Mouse (Mus musculus): ENCODE measurements around the gene S100a8. TPM values are rescaled to one million over a fixed set of nuclear protein-coding genes. Genes with fewer than 3 reads are reported as not detected.

Gene S100a8
- 8.2 and 19.4 TPM in 2 replicates for polyA plus RNA-seq (2016; fragmentation: Nextera tagmentation; extraction: Ambion mirVana)

DNA sequence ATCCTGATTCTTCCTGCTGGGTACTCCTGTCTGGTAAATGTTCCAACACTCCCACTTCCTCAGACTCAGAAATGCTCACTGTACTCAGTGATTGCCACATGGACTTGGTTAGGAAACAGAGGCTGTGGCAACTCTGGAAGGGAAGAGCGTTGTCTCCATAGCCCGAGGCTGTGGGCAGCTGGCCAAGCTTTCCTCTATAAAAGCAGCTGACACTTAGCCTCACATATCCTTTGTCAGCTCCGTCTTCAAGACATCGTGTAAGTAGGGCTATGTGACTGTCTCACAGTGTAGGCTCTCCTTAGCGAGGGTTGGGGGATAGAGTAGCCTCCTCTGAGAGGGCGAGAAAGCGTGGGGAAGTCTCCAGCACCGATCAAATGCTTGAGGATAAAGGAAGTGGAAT lies at the start of gene S100a8:
TSS of gene S100a8 (plus strand) at position 133 of the 400 bp plus-strand sequence.
- H3K36me3 ChIP-seq = no peaks in the 10 kb centered on the region
- no peak for ATAC-seq (ENCODE audit: low FRiP score)
- H3K4me2 ChIP-seq (replicated peaks) = no peak within 1 kb of the TSS
- H3K27ac ChIP-seq = no peak within 1 kb of the TSS
- no peak within 1 kb of the TSS for H3K4me3 ChIP-seq
- 74% methylated on average over 8 of the region's 8 CpGs for WGBS
- no peaks in the 10 kb centered on the region for H3K9me3 ChIP-seq (replicated peaks)
- H3K27me3 ChIP-seq = no peaks in the 10 kb centered on the region
- H3K9ac ChIP-seq = no peak within 1 kb of the TSS
- H3K4me1 ChIP-seq = no peaks in the 10 kb centered on the region

GRCm38 (mm10) chr3:90621552-90621951 lies 47.2 kb upstream of the S100a8 start:
- 60% methylated on average over 7 of the region's 7 CpGs for WGBS
- no peak for ATAC-seq (ENCODE audit: low FRiP score)
- H3K36me3 ChIP-seq = no peaks in the 10 kb centered on the region

GRCm38 (mm10) chr3:90623435-90624071 lies 45.2 kb upstream of the S100a8 start:
- Histone ChIP-seq H3K4me3 (no peak overlapping the region), H3K4me1 (peaks cover 11% of the 10 kb centered on the region), H3K27me3 (no peaks in the 10 kb centered on the region), H3K9me3 (replicated peaks) (no peaks in the 10 kb centered on the region), H3K4me2 (replicated peaks) (no peak overlapping the region), H3K27ac (peak overlapping the region; percentile 5; the same call in 1 of the 2 replicates), H3K9ac (no peak overlapping the region), H3K36me3 (no peaks in the 10 kb centered on the region)
- ATAC-seq (ENCODE audit: low FRiP score) = peak; percentile 65
- WGBS = 5% methylated on average over 2 of the region's 2 CpGs

More at GRCm38 (mm10) chr3:90621552-90621951, 47.2 kb upstream of the S100a8 start:
- Histone ChIP-seq H3K4me2 (replicated peaks) (no peak overlapping the region), H3K4me3 (no peak overlapping the region), H3K27ac (no peak overlapping the region), H3K4me1 (peaks cover 11% of the 10 kb centered on the region), H3K9me3 (replicated peaks) (no peaks in the 10 kb centered on the region), H3K9ac (no peak overlapping the region), H3K27me3 (no peaks in the 10 kb centered on the region)

DNA sequence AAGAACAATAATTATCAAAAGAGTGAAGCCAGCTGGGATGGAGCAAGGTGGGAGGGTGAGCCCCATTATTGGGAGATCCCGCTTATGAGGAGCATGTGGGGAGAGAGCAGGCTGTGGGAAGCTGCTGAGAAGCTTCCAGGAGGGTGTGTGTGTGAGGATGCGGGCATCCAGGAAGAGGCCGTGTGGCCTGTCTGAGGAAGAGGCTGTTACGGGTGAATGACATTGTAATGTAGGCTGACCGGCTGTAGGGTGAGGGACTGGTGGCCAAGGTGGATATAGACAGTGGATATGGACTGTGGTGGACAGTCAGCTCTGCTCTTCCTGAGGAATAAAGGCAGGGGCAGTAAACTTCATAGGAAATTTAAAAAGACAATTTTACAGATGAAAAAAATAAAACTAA lies 43.3 kb upstream of the S100a8 start:
- H3K4me3 ChIP-seq = no peak overlapping the region
- peaks cover 11% of the 10 kb centered on the region for H3K4me1 ChIP-seq
- no peaks in the 10 kb centered on the region for H3K9me3 ChIP-seq (replicated peaks)
- no peak for ATAC-seq (ENCODE audit: low FRiP score)
- no peaks in the 10 kb centered on the region for H3K27me3 ChIP-seq
- 71% methylated on average over 5 of the region's 5 CpGs for WGBS
- no peak overlapping the region for H3K4me2 ChIP-seq (replicated peaks)
- no peak overlapping the region for H3K9ac ChIP-seq
- no peak overlapping the region for H3K27ac ChIP-seq
- no peaks in the 10 kb centered on the region for H3K36me3 ChIP-seq

DNA sequence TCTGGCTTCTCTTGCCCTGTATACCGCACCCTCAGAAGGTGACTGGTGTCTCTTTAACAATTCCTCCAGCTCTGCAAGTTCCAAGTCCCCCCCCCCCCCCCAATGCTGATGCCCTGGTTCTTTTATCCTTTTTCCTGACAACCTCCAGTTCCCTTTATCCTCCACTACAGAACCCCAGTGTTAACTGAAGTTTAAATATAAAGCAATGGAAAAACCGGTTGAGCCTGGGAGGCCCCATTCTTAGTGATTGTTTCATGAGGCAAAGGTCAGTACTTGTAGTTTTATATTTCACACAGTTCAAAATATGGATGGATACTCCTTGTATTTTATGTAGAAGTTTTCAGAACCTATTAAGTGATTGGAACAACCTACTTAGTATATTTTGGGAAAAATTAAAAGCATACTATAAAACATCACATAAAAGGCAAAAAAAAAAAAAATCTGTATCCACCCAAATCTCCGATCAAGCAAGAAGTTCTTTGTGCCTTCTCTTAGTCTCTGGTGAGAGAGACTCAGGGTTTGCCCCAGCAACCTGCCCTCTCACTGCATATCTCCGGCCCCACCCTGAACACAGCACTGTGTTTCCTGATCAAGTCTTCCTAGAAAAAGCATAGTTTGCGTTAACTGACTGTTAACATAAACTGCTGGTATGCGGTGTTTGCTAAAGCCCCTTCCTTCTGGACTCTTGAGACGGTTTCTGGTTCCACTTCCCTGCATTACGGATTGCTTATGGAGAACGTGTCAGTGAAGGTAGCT lies 42.3 kb upstream of the S100a8 start:
- H3K27ac ChIP-seq = no peak overlapping the region
- H3K9ac ChIP-seq = no peak overlapping the region
- H3K4me2 ChIP-seq (replicated peaks) = no peak overlapping the region
- WGBS = 78% methylated on average over 9 of the region's 9 CpGs
- no peak overlapping the region for H3K4me3 ChIP-seq
- no peaks in the 10 kb centered on the region for H3K9me3 ChIP-seq (replicated peaks)
- peaks cover 11% of the 10 kb centered on the region for H3K4me1 ChIP-seq
- ATAC-seq (ENCODE audit: low FRiP score) = no peak
- no peaks in the 10 kb centered on the region for H3K36me3 ChIP-seq
- H3K27me3 ChIP-seq = no peaks in the 10 kb centered on the region

DNA sequence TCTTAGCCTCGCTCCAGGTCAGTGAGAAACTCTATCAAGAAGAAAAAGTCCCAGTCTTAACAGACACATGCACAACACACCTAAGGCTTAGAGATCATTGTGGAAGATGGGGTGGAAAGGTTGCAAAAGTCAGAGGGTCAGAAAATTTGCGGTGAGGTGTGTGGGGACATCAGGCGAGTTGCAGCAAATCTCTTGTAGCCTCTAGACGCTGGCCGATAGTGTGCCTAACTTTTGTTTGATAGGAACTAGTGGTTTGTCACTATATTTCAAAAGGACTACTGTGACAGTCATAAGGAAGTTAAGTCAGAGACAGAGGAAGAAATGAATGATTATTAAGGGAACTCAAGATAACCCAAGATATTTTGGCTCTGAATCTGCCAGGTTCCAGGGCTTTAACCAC lies 41.4 kb upstream of the S100a8 start:
- H3K27ac ChIP-seq = no peak overlapping the region
- no peak for ATAC-seq (ENCODE audit: low FRiP score)
- H3K9me3 ChIP-seq (replicated peaks) = no peaks in the 10 kb centered on the region
- no peak overlapping the region for H3K4me3 ChIP-seq
- H3K4me1 ChIP-seq = peaks cover 11% of the 10 kb centered on the region
- no peaks in the 10 kb centered on the region for H3K27me3 ChIP-seq
- H3K9ac ChIP-seq = no peak overlapping the region
- H3K36me3 ChIP-seq = no peaks in the 10 kb centered on the region
- H3K4me2 ChIP-seq (replicated peaks) = no peak overlapping the region
- 91% methylated on average over 5 of the region's 5 CpGs for WGBS

DNA sequence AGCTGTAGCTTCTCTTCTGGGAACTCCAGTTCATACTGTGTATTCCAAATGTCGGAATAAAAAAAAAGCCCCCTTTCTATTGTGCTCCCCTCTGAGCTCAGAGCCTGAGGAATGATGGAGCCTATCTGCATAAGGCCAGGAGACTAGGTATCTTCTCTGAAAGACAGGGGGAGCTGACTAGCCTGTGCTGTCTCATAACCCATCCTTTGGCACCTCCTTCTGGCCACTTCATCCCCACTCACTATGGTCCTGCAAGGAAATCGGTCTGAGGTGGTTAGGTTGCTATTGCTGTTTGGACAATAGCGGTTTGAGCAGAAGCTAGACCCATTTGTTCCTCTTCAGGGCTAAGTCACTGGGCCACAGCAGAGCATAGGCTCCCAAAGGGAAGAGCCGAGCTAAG lies 41.0 kb upstream of the S100a8 start:
- H3K9me3 ChIP-seq (replicated peaks) = no peaks in the 10 kb centered on the region
- no peaks in the 10 kb centered on the region for H3K27me3 ChIP-seq
- 67% methylated on average over 4 of the region's 4 CpGs for WGBS
- H3K4me1 ChIP-seq = peaks cover 11% of the 10 kb centered on the region
- ATAC-seq (ENCODE audit: low FRiP score) = no peak
- H3K4me3 ChIP-seq = no peak overlapping the region
- H3K36me3 ChIP-seq = no peaks in the 10 kb centered on the region
- H3K4me2 ChIP-seq (replicated peaks) = no peak overlapping the region
- no peak overlapping the region for H3K9ac ChIP-seq
- H3K27ac ChIP-seq = no peak overlapping the region

DNA sequence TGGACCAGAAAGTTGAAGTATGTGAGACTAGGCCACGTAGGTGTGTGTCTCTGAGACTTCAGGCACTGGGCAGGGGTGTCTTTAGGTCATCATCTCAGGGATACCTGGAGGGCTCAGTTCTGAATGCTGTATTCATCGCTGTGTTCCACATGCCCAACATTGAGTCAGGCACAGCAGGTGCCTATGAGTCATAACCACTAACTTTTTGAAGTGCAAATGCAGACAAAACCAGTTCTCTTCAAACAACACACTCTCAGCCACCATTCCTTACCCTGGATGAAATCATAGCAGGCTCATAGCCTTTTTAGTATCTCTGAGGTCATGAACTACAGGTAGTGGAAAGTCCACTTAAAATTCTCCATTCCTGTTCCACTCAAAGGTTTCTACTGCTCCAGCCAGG lies 39.5 kb upstream of the S100a8 start:
- no peak for ATAC-seq (ENCODE audit: low FRiP score)
- H3K36me3 ChIP-seq = no peaks in the 10 kb centered on the region
- no peaks in the 10 kb centered on the region for H3K9me3 ChIP-seq (replicated peaks)
- H3K27ac ChIP-seq = no peak overlapping the region
- H3K4me1 ChIP-seq = no peaks in the 10 kb centered on the region; the same call in 1 of the 2 replicates
- H3K4me2 ChIP-seq (replicated peaks) = no peak overlapping the region
- no peak overlapping the region for H3K9ac ChIP-seq
- WGBS = 75% methylated on average over 2 of the region's 2 CpGs
- no peak overlapping the region for H3K4me3 ChIP-seq
- H3K27me3 ChIP-seq = no peaks in the 10 kb centered on the region

DNA sequence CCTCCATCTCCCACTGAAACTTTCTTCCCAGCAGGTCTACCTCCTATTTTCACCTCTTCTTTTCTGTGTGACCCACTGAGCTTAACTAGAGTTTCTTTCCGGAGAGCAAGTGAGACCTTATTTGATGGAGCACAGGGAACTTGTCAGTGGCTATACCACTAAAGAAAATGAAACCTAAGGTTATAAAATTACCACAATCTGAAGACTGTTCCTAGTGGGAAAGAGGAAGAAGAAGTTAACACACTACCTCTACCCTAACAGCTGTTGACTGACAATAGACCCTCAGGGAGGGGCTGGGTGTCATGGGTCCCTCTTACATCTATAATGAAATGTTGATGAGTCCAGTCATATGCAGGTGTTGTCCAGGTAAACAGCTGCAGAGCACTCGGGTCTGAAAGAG lies 36.8 kb upstream of the S100a8 start:
- Histone ChIP-seq H3K36me3 (no peaks in the 10 kb centered on the region), H3K4me1 (no peaks in the 10 kb centered on the region), H3K4me2 (replicated peaks) (no peak overlapping the region), H3K27me3 (no peaks in the 10 kb centered on the region), H3K27ac (no peak overlapping the region), H3K4me3 (no peak overlapping the region), H3K9ac (no peak overlapping the region), H3K9me3 (replicated peaks) (no peaks in the 10 kb centered on the region)
- 92% methylated on average over 2 of the region's 2 CpGs for WGBS
- ATAC-seq (ENCODE audit: low FRiP score) = no peak

- Histone ChIP-seq H3K27me3 (no peaks in the 10 kb centered on the region), H3K4me2 (replicated peaks) (no peak overlapping the region), H3K27ac (no peak overlapping the region), H3K9me3 (replicated peaks) (no peaks in the 10 kb centered on the region), H3K9ac (no peak overlapping the region), H3K4me3 (no peak overlapping the region), H3K4me1 (no peaks in the 10 kb centered on the region), H3K36me3 (no peaks in the 10 kb centered on the region)
- ATAC-seq (ENCODE audit: low FRiP score) = no peak
- 92% methylated on average over 1 of the region's 1 CpGs for WGBS
These were observed 30.1 kb upstream of the S100a8 start for GRCm38 (mm10) chr3:90638511-90639275.

- Histone ChIP-seq H3K4me1 (no peaks in the 10 kb centered on the region), H3K4me2 (replicated peaks) (no peak overlapping the region), H3K9ac (no peak overlapping the region), H3K4me3 (no peak overlapping the region), H3K36me3 (no peaks in the 10 kb centered on the region), H3K27me3 (no peaks in the 10 kb centered on the region), H3K27ac (no peak overlapping the region), H3K9me3 (replicated peaks) (no peaks in the 10 kb centered on the region)
- WGBS = 53% methylated on average over 7 of the region's 7 CpGs
- ATAC-seq (ENCODE audit: low FRiP score) = no peak
These were observed 29.1 kb upstream of the S100a8 start for GRCm38 (mm10) chr3:90639511-90640154.

- ATAC-seq (ENCODE audit: low FRiP score) = no peak
- 84% methylated on average over 7 of the region's 7 CpGs for WGBS
These were observed 27.8 kb upstream of the S100a8 start for GRCm38 (mm10) chr3:90640981-90641380.

More at GRCm38 (mm10) chr3:90640981-90641380, 27.8 kb upstream of the S100a8 start:
- Histone ChIP-seq H3K4me1 (no peaks in the 10 kb centered on the region), H3K4me2 (replicated peaks) (no peak overlapping the region), H3K9me3 (replicated peaks) (no peaks in the 10 kb centered on the region), H3K27me3 (no peaks in the 10 kb centered on the region), H3K36me3 (no peaks in the 10 kb centered on the region), H3K4me3 (no peak overlapping the region), H3K9ac (no peak overlapping the region), H3K27ac (no peak overlapping the region)
